Mouse (Mus musculus): ENCODE data around the gene Msl2. TPM values are rescaled to one million over a fixed set of nuclear protein-coding genes. Genes with fewer than 3 reads are reported as not detected.

The Msl2 gene
- 5.0 and 5.8 TPM in 2 replicates for polyA plus RNA-seq (2015; fragmentation: Nextera tagmentation; extraction: Ambion mirVana)

DNA sequence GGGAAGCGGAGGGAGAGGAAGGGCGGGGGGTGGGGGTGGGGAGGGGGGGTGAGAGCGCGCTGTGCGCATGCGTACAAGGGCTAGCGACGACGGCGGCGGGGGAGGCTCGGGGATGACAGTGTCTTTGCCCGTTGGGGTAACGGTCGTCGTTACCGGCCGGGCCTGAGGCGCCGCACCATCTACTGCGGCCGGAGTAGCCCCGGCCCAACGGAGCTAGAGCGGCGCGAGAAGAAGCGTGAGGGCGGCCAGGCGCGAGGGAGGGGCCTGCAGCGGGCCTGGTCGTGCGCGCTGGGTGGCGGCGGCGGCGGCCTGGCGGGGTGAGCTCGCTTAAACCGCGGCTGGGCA, at the start of gene Msl2:
Gene Msl2 (plus strand): TSS at position 115 of the 345 bp plus-strand sequence.
- peak within 1 kb of the TSS; percentile 97 for H3K9ac ChIP-seq (replicated peaks; ENCODE audit: low read depth)
- 0% methylated on average over 8 of the region's 43 CpGs for WGBS
- no peak; the same call in 1 of the 2 replicates for ATAC-seq
- H3K27me3 ChIP-seq (replicated peaks; ENCODE audit: insufficient read depth, low read length): no peaks in the 10 kb centered on the region
- peak within 1 kb of the TSS; percentile 98 for H3K4me3 ChIP-seq (ENCODE audit: low read depth, low read length)
- TF ChIP-seq EP300 (IDR thresholded peaks at IDR 0.05): no peak
- peak within 1 kb of the TSS; percentile 100 for H3K27ac ChIP-seq (ENCODE audit: low read length)
- H3K36me3 ChIP-seq (ENCODE audit: insufficient read depth, low read length): no peaks in the 10 kb centered on the region
- no peak for DNase-seq (ENCODE audit: low spot score)
- H3K4me1 ChIP-seq (ENCODE audit: insufficient read depth, low read depth, low read length): peaks cover 7% of the 10 kb centered on the region; the same call in 1 of the 2 replicates
- H3K9me3 ChIP-seq (ENCODE audit: low read length): no peaks in the 10 kb centered on the region
- H3K4me2 ChIP-seq (replicated peaks; ENCODE audit: low read depth, low read length): peak within 1 kb of the TSS; percentile 78

DNA sequence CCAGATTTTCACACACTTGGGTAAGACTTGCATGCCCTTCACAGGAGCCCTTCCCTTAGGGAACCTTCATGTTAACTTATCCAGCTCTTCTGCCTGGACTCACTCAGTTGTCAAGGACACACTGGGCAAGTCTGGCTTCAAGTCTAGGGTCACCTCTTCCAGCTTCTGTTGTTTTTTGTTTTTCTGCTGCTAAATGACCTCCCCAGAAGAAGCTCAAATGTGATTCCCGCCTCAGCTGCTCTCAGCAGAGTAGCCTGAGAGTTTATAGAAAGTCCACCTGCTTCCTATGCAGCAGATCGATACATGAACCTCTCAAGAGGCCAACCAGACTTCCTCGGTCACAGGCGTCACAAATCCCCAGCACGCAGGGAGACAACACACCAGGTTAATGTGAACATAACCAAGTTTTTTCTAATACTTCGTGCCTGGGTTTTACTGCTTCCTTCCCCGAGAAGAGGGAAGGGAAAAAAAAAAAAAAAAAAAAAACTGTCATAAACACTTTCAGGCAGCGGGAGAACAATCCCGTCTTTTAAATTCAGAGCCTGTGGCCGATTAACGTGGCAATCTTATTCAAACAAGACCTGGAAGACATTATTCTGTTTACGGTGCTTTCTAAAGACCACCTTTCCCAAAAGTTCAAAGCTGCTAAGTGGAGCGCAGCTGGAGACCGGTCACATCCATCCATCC, 40.0 kb upstream of the Msl2 start:
- Histone ChIP-seq H3K9me3 (ENCODE audit: low read length) (no peaks in the 10 kb centered on the region), H3K4me2 (replicated peaks; ENCODE audit: low read depth, low read length) (peak overlapping the region; percentile 68), H3K9ac (replicated peaks; ENCODE audit: low read depth) (peak overlapping the region; percentile 63), H3K27me3 (replicated peaks; ENCODE audit: insufficient read depth, low read length) (no peaks in the 10 kb centered on the region), H3K27ac (ENCODE audit: low read length) (peak overlapping the region; percentile 97), H3K36me3 (ENCODE audit: insufficient read depth, low read length) (no peaks in the 10 kb centered on the region), H3K4me1 (ENCODE audit: insufficient read depth, low read depth, low read length) (peaks cover 8% of the 10 kb centered on the region; the same call in 1 of the 2 replicates), H3K4me3 (ENCODE audit: low read depth, low read length) (peak overlapping the region; percentile 72)
- DNase-seq (ENCODE audit: low spot score) (no peak), ATAC-seq (no peak)
- TF ChIP-seq EP300 (IDR thresholded peaks at IDR 0.05): no peak
- 2% methylated on average over 14 of the region's 14 CpGs for WGBS

DNA sequence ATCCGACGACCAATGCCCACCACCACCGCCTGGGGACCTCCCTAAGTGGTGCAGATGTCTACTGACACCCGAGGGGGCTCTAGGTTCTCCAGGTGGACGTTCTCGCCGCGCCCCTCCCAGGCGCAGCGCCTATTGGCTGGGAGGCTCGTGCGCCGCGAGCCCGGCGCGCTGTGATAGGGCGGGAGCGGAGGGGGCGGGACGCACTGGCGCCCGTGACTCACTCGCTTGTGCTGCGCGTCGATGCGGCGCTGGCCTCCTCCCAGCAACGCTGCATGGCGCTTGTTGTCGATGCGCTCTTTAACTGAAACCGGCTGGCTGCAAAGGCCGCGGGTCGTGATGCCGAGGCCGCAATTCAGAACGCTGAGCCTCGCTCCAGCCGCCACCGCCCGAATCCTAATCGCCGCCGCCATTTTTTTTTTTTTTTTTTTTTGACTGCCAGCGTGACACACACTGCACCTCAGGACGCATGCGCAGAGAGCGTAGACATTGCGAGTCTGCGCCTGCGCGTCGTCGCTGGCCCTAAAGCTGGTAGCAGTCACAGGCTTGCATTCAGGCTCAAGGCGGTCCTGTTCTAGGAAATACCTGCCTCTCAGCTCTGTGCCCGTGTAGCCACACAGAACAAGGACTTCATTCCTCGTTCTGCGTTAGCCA, 39.3 kb upstream of the Msl2 start, which contains the start of gene Pccb:
Gene Pccb (minus strand): TSS at position 451 of the 651 bp plus-strand sequence.
- H3K4me1 ChIP-seq (ENCODE audit: insufficient read depth, low read depth, low read length): peaks cover 8% of the 10 kb centered on the region; the same call in 1 of the 2 replicates
- ATAC-seq: peak; percentile 99
- H3K27me3 ChIP-seq (replicated peaks; ENCODE audit: insufficient read depth, low read length): no peaks in the 10 kb centered on the region
- under 1% methylated on average over 56 of the region's 61 CpGs for WGBS
- TF ChIP-seq CTCF (IDR thresholded peaks at IDR 0.05) (peak; percentile 48), EP300 (IDR thresholded peaks at IDR 0.05) (no peak)
- peak within 1 kb of the TSS; percentile 63 for H3K9ac ChIP-seq (replicated peaks; ENCODE audit: low read depth)
- H3K4me3 ChIP-seq (ENCODE audit: low read depth, low read length): peak within 1 kb of the TSS; percentile 72
- no peaks in the 10 kb centered on the region for H3K36me3 ChIP-seq (ENCODE audit: insufficient read depth, low read length)
- peak; percentile 98 for DNase-seq (ENCODE audit: low spot score)
- H3K9me3 ChIP-seq (ENCODE audit: low read length): no peaks in the 10 kb centered on the region
- peak within 1 kb of the TSS; percentile 97 for H3K27ac ChIP-seq (ENCODE audit: low read length)
- H3K4me2 ChIP-seq (replicated peaks; ENCODE audit: low read depth, low read length): peak within 1 kb of the TSS; percentile 68

DNA sequence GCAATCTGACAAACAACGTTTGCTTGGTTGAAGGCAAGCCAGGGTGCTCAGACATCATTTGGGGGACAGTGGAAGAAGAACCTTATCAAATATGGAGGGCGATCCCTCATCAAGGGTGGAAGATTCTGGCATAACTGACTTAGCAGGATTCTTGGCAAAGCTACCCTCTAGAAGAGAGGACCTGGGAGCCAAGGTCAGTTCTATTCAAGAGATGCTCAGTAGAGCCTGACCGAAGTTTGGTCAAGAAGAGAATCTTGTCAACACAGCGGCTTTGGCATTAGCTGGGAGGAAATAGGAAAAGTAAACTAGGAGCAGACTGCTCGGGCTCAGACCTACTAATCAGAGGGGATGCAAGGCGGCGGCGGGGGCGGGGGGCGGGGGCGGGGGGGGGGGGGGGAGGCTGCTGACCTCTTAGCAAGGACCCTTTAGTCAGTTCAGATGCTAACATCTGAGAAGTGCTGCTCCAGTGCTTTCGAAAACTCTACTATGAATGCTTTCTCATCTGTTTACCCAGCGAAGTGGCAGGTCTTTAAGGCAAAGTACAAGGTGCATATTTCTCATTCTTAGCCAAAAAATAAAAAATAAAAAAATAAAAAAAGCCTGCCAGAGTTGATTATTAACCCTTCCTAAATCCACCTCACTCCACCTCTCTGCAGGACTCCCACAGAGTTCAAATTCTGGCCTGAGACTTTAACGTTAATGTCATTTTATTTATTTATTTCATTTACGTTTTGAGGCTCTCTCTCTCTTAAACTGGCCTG, 37.9 kb upstream of the Msl2 start:
- ATAC-seq (no peak), DNase-seq (ENCODE audit: low spot score) (no peak)
- H3K4me1 ChIP-seq (ENCODE audit: insufficient read depth, low read depth, low read length): peaks cover 8% of the 10 kb centered on the region; the same call in 1 of the 2 replicates

DNA sequence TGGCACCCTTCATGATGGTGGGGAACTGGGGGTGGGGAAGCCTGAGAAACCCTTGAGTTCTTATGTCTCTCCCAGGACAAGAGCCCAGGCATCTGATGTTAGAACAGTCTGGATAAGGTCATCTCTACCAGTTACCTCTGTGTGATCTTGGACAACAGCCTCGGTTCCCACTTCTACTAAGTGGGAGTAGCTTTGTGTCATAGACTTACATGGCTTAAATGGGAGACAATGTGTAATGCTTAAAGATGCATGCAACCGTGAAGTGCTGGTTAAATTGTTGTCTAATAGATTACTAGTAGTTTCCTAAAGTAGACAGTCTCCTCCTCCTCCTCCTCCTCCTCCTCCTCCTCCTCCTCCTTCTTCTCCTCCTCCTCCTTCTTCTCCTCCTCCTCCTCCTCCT, 37.0 kb upstream of the Msl2 start:
- Histone ChIP-seq H3K27me3 (replicated peaks; ENCODE audit: insufficient read depth, low read length) (no peaks in the 10 kb centered on the region), H3K9me3 (ENCODE audit: low read length) (no peaks in the 10 kb centered on the region; the same call in 1 of the 2 replicates), H3K9ac (replicated peaks; ENCODE audit: low read depth) (no peak overlapping the region), H3K4me1 (ENCODE audit: insufficient read depth, low read depth, low read length) (peaks cover 8% of the 10 kb centered on the region; the same call in 1 of the 2 replicates), H3K4me3 (ENCODE audit: low read depth, low read length) (no peak overlapping the region), H3K4me2 (replicated peaks; ENCODE audit: low read depth, low read length) (peak overlapping the region; percentile 22; the same call in 1 of the 2 replicates), H3K36me3 (ENCODE audit: insufficient read depth, low read length) (no peaks in the 10 kb centered on the region), H3K27ac (ENCODE audit: low read length) (no peak overlapping the region)
- ATAC-seq (no peak), DNase-seq (ENCODE audit: low spot score) (no peak)
- TF ChIP-seq CTCF (IDR thresholded peaks at IDR 0.05) (no peak), EP300 (IDR thresholded peaks at IDR 0.05) (no peak)
- WGBS: 58% methylated on average over 2 of the region's 2 CpGs

More for the DNA sequence above, 37.9 kb upstream of the Msl2 start:
- 0 out of 2 replicates have a peak overlapping the region, but pooled peaks have one; percentile 97 for H3K27ac ChIP-seq (ENCODE audit: low read length)
- WGBS: 55% methylated on average over 8 of the region's 15 CpGs
- H3K9me3 ChIP-seq (ENCODE audit: low read length): no peaks in the 10 kb centered on the region
- no peaks in the 10 kb centered on the region for H3K36me3 ChIP-seq (ENCODE audit: insufficient read depth, low read length)
- no peak overlapping the region for H3K9ac ChIP-seq (replicated peaks; ENCODE audit: low read depth)
- TF ChIP-seq EP300 (IDR thresholded peaks at IDR 0.05): no peak
- TF ChIP-seq CTCF (IDR thresholded peaks at IDR 0.05): no peak
- no peak overlapping the region for H3K4me2 ChIP-seq (replicated peaks; ENCODE audit: low read depth, low read length)
- no peak overlapping the region for H3K4me3 ChIP-seq (ENCODE audit: low read depth, low read length)
- no peaks in the 10 kb centered on the region for H3K27me3 ChIP-seq (replicated peaks; ENCODE audit: insufficient read depth, low read length)

DNA sequence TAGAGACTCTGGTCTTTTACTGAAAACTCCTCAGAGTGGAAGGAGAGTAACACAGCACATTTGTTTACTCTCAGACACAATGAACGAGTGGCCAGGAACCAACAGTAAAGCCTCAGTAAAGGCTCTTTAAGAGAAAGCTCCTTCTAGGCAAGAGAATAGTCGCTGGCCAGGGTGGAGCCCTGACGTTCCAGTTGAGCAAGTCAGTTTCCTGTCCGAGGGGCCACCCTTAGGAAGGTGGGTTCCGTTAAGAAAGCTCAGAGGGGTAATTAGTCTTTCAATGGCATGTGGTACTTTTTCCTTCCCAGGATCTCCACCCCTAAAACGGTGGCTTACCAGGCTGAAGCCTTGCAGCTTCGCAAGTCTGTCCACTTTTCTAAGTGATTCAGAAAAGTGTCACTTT, 36.5 kb upstream of the Msl2 start:
- Histone ChIP-seq H3K9ac (replicated peaks; ENCODE audit: low read depth) (no peak overlapping the region), H3K27me3 (replicated peaks; ENCODE audit: insufficient read depth, low read length) (no peaks in the 10 kb centered on the region), H3K4me2 (replicated peaks; ENCODE audit: low read depth, low read length) (peak overlapping the region; percentile 22; the same call in 1 of the 2 replicates), H3K9me3 (ENCODE audit: low read length) (no peaks in the 10 kb centered on the region; the same call in 1 of the 2 replicates), H3K4me3 (ENCODE audit: low read depth, low read length) (no peak overlapping the region), H3K27ac (ENCODE audit: low read length) (peak overlapping the region; percentile 51; the same call in 1 of the 2 replicates), H3K36me3 (ENCODE audit: insufficient read depth, low read length) (no peaks in the 10 kb centered on the region), H3K4me1 (ENCODE audit: insufficient read depth, low read depth, low read length) (peaks cover 8% of the 10 kb centered on the region; the same call in 1 of the 2 replicates)
- TF ChIP-seq CTCF (IDR thresholded peaks at IDR 0.05) (no peak), EP300 (IDR thresholded peaks at IDR 0.05) (peak; percentile 64; the same call in 1 of the 2 replicates)
- peak; percentile 11 for ATAC-seq
- 15% methylated on average over 7 of the region's 7 CpGs for WGBS
- peak; percentile 61 for DNase-seq (ENCODE audit: low spot score)
